Mouse (Mus musculus): Measurements from ENCODE around the gene Dnm2. TPM values are rescaled to one million over a fixed set of nuclear protein-coding genes. Genes with fewer than 3 reads are reported as not detected.
"Not testable (repeated sequence)": the region's sequence is repeated elsewhere in the genome, so short reads cannot be mapped to it uniquely, and the experiment has no call there.

The Dnm2 gene
- polyA plus RNA-seq, 1 experiment from 2014 or later, result 63.2 TPM

DNA sequence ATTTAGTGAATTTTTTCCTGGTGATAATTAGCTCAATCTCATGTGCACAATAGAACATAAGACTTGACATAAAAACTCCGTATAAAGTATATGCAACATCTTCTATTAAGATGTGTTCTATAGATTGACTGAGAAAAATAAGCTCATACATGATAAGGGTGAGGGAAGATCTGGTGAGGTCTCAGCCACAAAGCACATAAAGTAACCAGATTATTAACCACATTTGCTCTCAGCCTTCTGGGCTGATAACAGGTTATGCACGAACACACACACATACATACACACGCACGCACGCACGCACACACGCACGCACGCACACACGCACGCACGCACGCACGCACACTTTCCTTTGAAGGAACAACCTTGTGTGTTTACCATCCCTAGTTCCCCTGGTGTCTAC lies 111.8 kb downstream of the Dnm2 start:
- Histone ChIP-seq H3K4me2 (ENCODE audit: low read length) (no peak overlapping the region), H3K27ac (ENCODE audit: low read length) (no peak overlapping the region), H3K36me3 (ENCODE audit: control insufficient read depth, insufficient read depth, low read length) (no peaks in the 10 kb centered on the region), H3K9ac (ENCODE audit: low read depth, low read length) (no peak overlapping the region), H3K27me3 (ENCODE audit: control insufficient read depth, insufficient read depth, low read depth, low read length) (no peaks in the 10 kb centered on the region), H3K4me3 (ENCODE audit: low read depth, low read length) (no peak overlapping the region), H3K9me3 (replicated peaks; ENCODE audit: control insufficient read depth, low read length, poor library complexity, severe bottlenecking) (no peaks in the 10 kb centered on the region), H3K4me1 (ENCODE audit: control insufficient read depth, insufficient read depth, low read length) (no peaks in the 10 kb centered on the region)
- no peak for ATAC-seq
- 94% methylated on average over 14 of the region's 14 CpGs for WGBS

DNA sequence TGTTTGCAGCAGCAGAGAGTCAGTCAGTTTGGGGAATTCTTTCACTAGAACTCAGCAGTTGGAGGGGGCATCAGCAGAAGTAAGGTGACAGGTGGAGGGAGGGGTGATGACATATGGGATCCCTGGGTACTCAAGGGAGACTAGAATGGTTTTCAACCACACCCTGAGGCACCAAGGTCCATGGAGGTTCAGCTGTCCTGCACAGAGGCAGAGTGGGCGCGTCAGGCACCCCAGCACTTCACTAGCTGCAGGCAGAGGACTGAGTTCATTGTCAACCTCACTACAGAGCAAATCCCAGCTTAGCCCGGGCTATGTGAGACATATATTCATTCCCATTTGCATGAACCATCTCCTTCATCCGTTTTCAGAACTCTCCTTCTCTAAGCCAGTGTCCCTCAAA lies 112.3 kb downstream of the Dnm2 start:
- ATAC-seq, result no peak
- no peak overlapping the region for H3K27ac ChIP-seq (ENCODE audit: low read length)
- H3K9me3 ChIP-seq (replicated peaks; ENCODE audit: control insufficient read depth, low read length, poor library complexity, severe bottlenecking), result no peaks in the 10 kb centered on the region
- no peak overlapping the region for H3K9ac ChIP-seq (ENCODE audit: low read depth, low read length)
- no peak overlapping the region for H3K4me3 ChIP-seq (ENCODE audit: low read depth, low read length)
- no peaks in the 10 kb centered on the region for H3K36me3 ChIP-seq (ENCODE audit: control insufficient read depth, insufficient read depth, low read length)
- H3K27me3 ChIP-seq (ENCODE audit: control insufficient read depth, insufficient read depth, low read depth, low read length), result no peaks in the 10 kb centered on the region
- no peaks in the 10 kb centered on the region for H3K4me1 ChIP-seq (ENCODE audit: control insufficient read depth, insufficient read depth, low read length)
- WGBS, result 76% methylated on average over 4 of the region's 4 CpGs
- H3K4me2 ChIP-seq (ENCODE audit: low read length), result no peak overlapping the region

DNA sequence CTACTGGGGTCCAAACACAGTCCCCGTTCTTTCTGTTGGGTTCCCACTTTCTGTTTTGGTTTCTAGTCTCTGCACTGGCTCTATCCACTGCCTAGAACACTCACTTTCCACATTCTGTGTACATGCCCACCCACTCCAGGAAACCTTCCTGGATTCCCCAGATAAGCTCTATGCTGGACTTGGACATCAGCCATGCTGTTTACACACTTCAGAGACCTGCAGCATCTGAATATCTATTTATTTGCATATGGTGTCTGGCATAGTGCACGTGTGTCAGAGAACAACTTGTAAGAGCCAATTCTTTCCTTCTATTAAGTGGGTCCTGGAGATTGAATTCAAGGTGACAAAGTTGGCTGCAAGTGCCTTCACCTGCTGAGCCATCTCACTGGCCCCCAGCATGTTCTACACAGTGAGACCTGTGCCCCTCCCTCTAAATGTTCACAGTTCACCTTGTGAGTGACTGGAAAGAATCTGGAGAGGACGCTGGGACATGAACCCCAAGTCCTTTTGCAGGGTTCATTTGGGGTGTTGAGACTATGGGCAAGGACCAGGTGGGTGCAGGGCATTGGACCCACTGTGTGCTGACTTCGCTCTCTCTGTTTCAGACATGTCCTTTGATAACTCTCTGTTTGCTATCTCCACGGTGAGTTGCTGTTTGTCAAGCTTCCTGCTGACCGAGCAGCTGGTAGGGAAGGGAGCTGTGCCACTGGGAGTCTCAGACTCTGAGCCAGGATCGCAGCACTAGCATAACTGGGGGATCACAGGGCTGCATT lies 115.5 kb downstream of the Dnm2 start:
- ATAC-seq, result no peak
- H3K27ac ChIP-seq (ENCODE audit: low read length), result no peak overlapping the region
- H3K9me3 ChIP-seq (replicated peaks; ENCODE audit: control insufficient read depth, low read length, poor library complexity, severe bottlenecking), result no peaks in the 10 kb centered on the region
- no peak overlapping the region for H3K9ac ChIP-seq (ENCODE audit: low read depth, low read length)
- H3K4me2 ChIP-seq (ENCODE audit: low read length), result no peak overlapping the region
- no peaks in the 10 kb centered on the region for H3K4me1 ChIP-seq (ENCODE audit: control insufficient read depth, insufficient read depth, low read length)
- no peak overlapping the region for H3K4me3 ChIP-seq (ENCODE audit: low read depth, low read length)
- no peaks in the 10 kb centered on the region for H3K36me3 ChIP-seq (ENCODE audit: control insufficient read depth, insufficient read depth, low read length)
- H3K27me3 ChIP-seq (ENCODE audit: control insufficient read depth, insufficient read depth, low read depth, low read length), result no peaks in the 10 kb centered on the region
- WGBS, result 81% methylated on average over 7 of the region's 7 CpGs

DNA sequence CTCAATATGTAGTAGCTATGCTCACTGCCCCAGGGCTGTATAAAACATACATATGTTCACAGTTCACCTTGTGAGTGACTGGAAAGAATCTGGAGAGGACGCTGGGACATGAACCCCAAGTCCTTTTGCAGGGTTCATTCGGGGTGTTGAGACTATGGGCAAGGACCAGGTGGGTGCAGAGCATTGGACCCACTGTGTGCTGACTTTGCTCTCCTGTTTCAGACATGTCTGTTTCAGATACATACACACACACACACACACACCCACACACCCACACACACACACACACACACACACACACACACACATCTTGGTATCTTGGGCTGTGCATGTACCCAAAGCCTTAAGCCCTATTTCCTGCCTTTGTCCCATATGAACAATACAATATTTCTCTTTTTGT lies 117.3 kb downstream of the Dnm2 start:
- not testable (repeated sequence) for H3K4me1 ChIP-seq (ENCODE audit: control insufficient read depth, insufficient read depth, low read length); H3K27ac ChIP-seq (ENCODE audit: low read length); H3K4me3 ChIP-seq (ENCODE audit: low read depth, low read length); H3K36me3 ChIP-seq (ENCODE audit: control insufficient read depth, insufficient read depth, low read length); H3K4me2 ChIP-seq (ENCODE audit: low read length); H3K9me3 ChIP-seq (replicated peaks; ENCODE audit: control insufficient read depth, low read length, poor library complexity, severe bottlenecking); H3K9ac ChIP-seq (ENCODE audit: low read depth, low read length); ATAC-seq; H3K27me3 ChIP-seq (ENCODE audit: control insufficient read depth, insufficient read depth, low read depth, low read length)
- WGBS, result 97% methylated on average over 2 of the region's 2 CpGs

DNA sequence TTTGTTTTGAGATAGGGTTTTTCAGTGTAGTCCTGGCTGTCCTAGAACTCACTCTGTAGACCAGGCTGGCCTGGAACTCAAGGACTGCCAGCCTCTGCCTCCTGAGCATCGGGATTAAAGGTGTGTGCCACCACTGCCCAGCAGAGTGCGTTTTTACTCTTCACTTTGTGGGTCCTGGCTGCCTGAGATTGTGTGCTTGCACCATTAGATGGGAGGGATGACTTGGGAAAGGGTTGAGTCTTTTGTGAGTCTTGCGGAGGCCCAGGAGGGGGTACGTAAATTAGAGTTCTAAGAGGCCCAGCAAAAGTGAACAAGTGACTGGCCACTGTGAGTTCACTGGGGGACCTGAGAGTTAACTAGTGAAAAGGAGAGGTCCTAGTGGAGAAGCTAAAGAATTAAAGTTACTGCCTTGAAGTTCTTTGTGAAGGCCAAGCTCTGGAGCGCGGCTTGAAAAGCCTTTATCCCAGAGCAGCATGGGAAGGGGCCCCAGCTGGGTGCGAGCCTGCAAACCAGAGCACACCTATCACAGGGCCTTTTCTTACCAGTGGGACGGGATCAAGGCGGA lies 120.7 kb downstream of the Dnm2 start:
- Histone ChIP-seq H3K9me3 (replicated peaks; ENCODE audit: control insufficient read depth, low read length, poor library complexity, severe bottlenecking) (no peaks in the 10 kb centered on the region), H3K27ac (ENCODE audit: low read length) (peak overlapping the region; percentile 98), H3K36me3 (ENCODE audit: control insufficient read depth, insufficient read depth, low read length) (no peaks in the 10 kb centered on the region; the same call in 1 of the 2 replicates), H3K4me3 (ENCODE audit: low read depth, low read length) (peak overlapping the region; percentile 46), H3K4me2 (ENCODE audit: low read length) (peak overlapping the region; percentile 67), H3K9ac (ENCODE audit: low read depth, low read length) (peak overlapping the region; percentile 93), H3K27me3 (ENCODE audit: control insufficient read depth, insufficient read depth, low read depth, low read length) (no peaks in the 10 kb centered on the region), H3K4me1 (ENCODE audit: control insufficient read depth, insufficient read depth, low read length) (peaks cover 16% of the 10 kb centered on the region)
- peak; percentile 70 for ATAC-seq
- WGBS, result 5% methylated on average over 9 of the region's 9 CpGs

DNA sequence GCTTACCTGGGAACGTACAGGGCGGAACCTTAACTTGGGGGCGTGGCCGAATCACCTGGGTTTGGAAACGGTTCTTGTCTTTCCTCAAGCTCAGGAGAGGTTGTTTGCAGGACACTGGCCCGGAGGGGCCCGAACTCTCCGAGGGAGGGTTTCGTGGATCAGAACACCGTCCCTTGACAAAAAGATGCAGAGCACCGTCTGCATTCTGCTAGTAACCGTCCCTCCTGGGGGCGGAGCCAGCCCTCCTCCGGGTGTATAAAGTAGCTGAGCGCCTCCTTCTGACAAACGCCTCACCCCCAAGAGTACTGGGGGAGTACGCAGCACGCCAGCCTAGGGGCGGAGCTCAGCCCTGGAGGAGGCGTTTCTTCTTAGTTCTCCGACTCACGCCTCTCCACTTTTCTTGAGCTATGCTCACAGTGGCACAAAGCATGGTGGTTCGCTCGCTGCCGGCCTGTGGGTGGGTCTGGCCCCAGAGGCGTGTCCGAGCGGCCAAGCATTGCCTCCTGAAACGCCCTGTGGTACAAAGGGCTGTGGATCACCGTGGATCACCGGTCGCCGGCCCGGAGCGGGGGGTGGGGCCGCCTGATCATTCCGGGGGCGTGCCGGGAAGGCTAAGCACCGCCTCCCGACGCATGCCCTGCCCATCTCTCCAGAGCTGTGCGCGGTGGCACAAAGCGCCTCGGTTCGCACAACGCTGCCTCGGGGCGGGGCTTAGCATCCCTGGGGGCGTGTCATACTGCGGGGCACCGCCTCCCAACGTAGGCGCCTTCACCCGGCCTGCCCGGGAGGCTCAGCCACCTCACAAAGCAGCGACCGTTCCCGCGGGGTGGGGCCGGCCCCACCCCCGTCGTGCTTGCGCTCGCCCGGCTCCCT lies 121.4 kb downstream of the Dnm2 start:
- peak; percentile 94 for ATAC-seq
- peaks cover 5% of the 10 kb centered on the region for H3K36me3 ChIP-seq (ENCODE audit: control insufficient read depth, insufficient read depth, low read length)
- H3K9ac ChIP-seq (ENCODE audit: low read depth, low read length), result peak overlapping the region; percentile 93
- under 1% methylated on average over 66 of the region's 67 CpGs for WGBS
- H3K4me2 ChIP-seq (ENCODE audit: low read length), result peak overlapping the region; percentile 67
- peak overlapping the region; percentile 46 for H3K4me3 ChIP-seq (ENCODE audit: low read depth, low read length)
- peak overlapping the region; percentile 98 for H3K27ac ChIP-seq (ENCODE audit: low read length)
- peaks cover 16% of the 10 kb centered on the region for H3K4me1 ChIP-seq (ENCODE audit: control insufficient read depth, insufficient read depth, low read length)
- no peaks in the 10 kb centered on the region for H3K27me3 ChIP-seq (ENCODE audit: control insufficient read depth, insufficient read depth, low read depth, low read length)
- H3K9me3 ChIP-seq (replicated peaks; ENCODE audit: control insufficient read depth, low read length, poor library complexity, severe bottlenecking), result no peaks in the 10 kb centered on the region

DNA sequence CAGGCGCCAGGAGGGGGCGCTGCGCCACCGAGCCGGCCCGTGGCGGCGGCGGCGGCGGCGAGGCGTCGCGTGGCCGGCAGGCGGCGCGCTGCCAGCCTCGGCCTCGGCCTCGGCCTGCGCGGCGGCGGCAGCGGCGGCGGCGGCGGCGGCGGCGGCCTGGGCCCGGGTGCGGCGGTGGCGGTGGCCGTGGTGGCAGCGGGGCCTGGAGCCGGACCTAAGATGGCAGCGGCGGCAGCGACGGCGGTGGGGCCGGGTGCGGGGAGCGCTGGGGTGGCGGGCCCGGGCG lies 122.0 kb downstream of the Dnm2 start, which contains the start of gene Carm1:
TSS of gene Carm1 (plus strand) at position 106 of the 286 bp plus-strand sequence.
- H3K9me3 ChIP-seq (replicated peaks; ENCODE audit: control insufficient read depth, low read length, poor library complexity, severe bottlenecking), result no peaks in the 10 kb centered on the region

DNA sequence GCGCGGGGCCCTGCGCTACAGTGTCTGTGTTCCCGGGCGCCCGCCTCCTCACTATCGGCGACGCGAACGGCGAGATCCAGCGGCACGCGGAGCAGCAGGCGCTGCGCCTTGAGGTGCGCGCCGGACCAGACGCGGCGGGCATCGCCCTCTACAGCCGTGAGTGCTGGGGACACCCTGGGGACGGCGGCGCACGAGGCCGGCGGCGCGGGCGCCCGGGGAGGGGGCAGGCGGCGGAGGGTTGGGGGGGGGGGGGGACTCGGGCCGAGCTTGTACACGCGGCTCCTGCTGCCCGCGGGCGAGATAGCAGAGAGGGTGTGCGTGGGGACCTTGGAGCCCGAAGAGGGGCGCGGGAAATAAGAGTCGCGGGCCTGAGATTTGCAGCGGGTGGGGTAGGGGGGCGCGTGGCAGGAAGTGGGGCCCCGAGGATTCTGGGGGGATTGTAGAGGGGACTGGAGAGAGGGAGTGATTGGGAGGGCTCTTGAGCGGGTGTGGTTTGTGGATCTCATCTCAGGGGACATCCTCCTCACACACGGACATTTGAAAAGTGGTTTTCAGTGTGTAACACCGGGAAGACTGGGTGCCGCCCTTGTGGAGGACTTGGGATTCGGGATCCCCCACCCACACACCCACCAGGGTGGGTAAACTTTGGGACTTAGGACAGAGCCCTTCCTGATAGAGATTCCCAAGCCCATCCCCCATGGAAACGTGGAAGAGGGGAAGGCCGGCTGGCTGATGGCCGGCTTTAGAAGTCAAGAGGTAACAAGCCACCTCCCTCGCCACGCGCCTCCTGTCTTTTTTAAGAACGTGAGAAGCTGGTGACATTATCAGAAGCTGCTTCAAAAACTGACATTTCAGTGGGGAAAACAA lies 122.6 kb downstream of the Dnm2 start:
- Histone ChIP-seq H3K36me3 (ENCODE audit: control insufficient read depth, insufficient read depth, low read length) (peaks cover 5% of the 10 kb centered on the region), H3K27me3 (ENCODE audit: control insufficient read depth, insufficient read depth, low read depth, low read length) (no peaks in the 10 kb centered on the region)
- WGBS, result 1% methylated on average over 50 of the region's 66 CpGs

More for the DNA sequence above, 122.0 kb downstream of the Dnm2 start, which contains the start of gene Carm1:
- Histone ChIP-seq H3K27ac (ENCODE audit: low read length) (peak within 1 kb of the TSS; percentile 98), H3K9ac (ENCODE audit: low read depth, low read length) (peak within 1 kb of the TSS; percentile 93), H3K4me3 (ENCODE audit: low read depth, low read length) (peak within 1 kb of the TSS; percentile 46), H3K36me3 (ENCODE audit: control insufficient read depth, insufficient read depth, low read length) (peaks cover 5% of the 10 kb centered on the region), H3K27me3 (ENCODE audit: control insufficient read depth, insufficient read depth, low read depth, low read length) (no peaks in the 10 kb centered on the region), H3K4me2 (ENCODE audit: low read length) (peak within 1 kb of the TSS; percentile 89), H3K4me1 (ENCODE audit: control insufficient read depth, insufficient read depth, low read length) (peaks cover 16% of the 10 kb centered on the region)
- under 1% methylated on average over 43 of the region's 52 CpGs for WGBS
- peak; percentile 54 for ATAC-seq

More for the DNA sequence above, 122.6 kb downstream of the Dnm2 start:
- Histone ChIP-seq H3K27ac (ENCODE audit: low read length) (peak overlapping the region; percentile 98), H3K9me3 (replicated peaks; ENCODE audit: control insufficient read depth, low read length, poor library complexity, severe bottlenecking) (no peaks in the 10 kb centered on the region), H3K4me3 (ENCODE audit: low read depth, low read length) (peak overlapping the region; percentile 46), H3K4me1 (ENCODE audit: control insufficient read depth, insufficient read depth, low read length) (peaks cover 16% of the 10 kb centered on the region), H3K4me2 (ENCODE audit: low read length) (peak overlapping the region; percentile 89), H3K9ac (ENCODE audit: low read depth, low read length) (peak overlapping the region; percentile 93)
- ATAC-seq, result peak; percentile 12

Measured in midbrain, embryonic 16.5 days (tissue).